Mouse (Mus musculus) liver, adult (tissue): Measurements from ENCODE around the gene Trmt6.

Experiments used
- GATA4 ChIP-seq: IDR thresholded peaks from 2 replicates; pipeline ENCODE4 v1.6.1; 2014; ENCODE audit warnings: mild to moderate bottlenecking, low read length; ENCODE audit not compliant: insufficient replicate concordance

Trmt6 gene

GRCm38 (mm10) chr2:132781439-132782068, 34.3 kb downstream of the Trmt6 start:
- no peak; the same call in 1 of the 2 replicates for TF ChIP-seq GATA4

- no peak; the same call in 1 of the 2 replicates for TF ChIP-seq GATA4
Observed at GRCm38 (mm10) chr2:132780978-132781377, 34.9 kb downstream of the Trmt6 start, which contains the start of gene Chgb. Chgb (plus strand) TSS chr2:132781278.

GRCm38 (mm10) chr2:132770822-132771221, 45.0 kb downstream of the Trmt6 start:
- no peak for TF ChIP-seq GATA4

- no peak for TF ChIP-seq GATA4
Observed at GRCm38 (mm10) chr2:132757911-132758310, 57.9 kb downstream of the Trmt6 start.
